Mouse (Mus musculus): ENCODE results near the gene Dll1. TPM values are rescaled to one million over a fixed set of nuclear protein-coding genes. Genes with fewer than 3 reads are reported as not detected.

Gene Dll1
- total and polyA plus RNA-seq, 2 experiments from 2014 or later = 11.6 to 20.9 TPM

DNA sequence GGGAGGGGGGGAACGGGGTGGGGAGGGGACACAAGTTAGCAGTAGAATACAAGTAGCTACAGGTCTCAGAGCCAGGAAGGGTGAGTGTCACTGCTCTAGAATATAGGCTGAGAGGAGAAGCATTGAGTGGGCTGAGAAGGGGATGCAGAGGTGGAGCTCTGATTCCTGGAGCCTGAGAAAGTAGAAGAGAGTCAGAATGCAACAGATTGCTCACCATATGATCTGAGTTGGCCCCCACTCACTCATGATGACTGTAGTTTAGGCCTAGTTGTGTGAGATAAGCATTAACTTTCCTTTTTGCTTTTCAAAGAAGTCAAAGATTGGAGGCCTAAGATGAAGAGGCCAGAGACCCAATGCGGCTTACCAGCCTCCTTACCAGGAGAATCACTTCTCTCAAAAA lies 22.7 kb downstream of the Dll1 start:
- WGBS = 80% methylated on average over 2 of the region's 2 CpGs
- H3K9me3 ChIP-seq (ENCODE audit: low read length) = no peaks in the 10 kb centered on the region
- H3K27me3 ChIP-seq (ENCODE audit: insufficient read depth, low read length) = no peaks in the 10 kb centered on the region
- no peak overlapping the region for H3K27ac ChIP-seq (ENCODE audit: low read depth, low read length)
- H3K36me3 ChIP-seq (ENCODE audit: insufficient read depth, low read length) = no peaks in the 10 kb centered on the region
- H3K4me1 ChIP-seq (ENCODE audit: insufficient read depth, low read length) = no peaks in the 10 kb centered on the region
- H3K4me3 ChIP-seq (ENCODE audit: low read depth, low read length) = no peak overlapping the region
- no peak for ATAC-seq (ENCODE audit: low FRiP score)
- DNase-seq (ENCODE audit: low spot score) = no peak
- TF ChIP-seq CTCF (IDR thresholded peaks at IDR 0.05) = no peak
- H3K4me2 ChIP-seq (ENCODE audit: low read depth, low read length, poor library complexity, severe bottlenecking) = no peak overlapping the region
- H3K9ac ChIP-seq (replicated peaks; ENCODE audit: low read length, poor library complexity, severe bottlenecking) = no peak overlapping the region

- Histone ChIP-seq H3K4me1 (ENCODE audit: insufficient read depth, low read length) (no peaks in the 10 kb centered on the region), H3K36me3 (ENCODE audit: insufficient read depth, low read length) (no peaks in the 10 kb centered on the region), H3K4me2 (ENCODE audit: low read depth, low read length, poor library complexity, severe bottlenecking) (no peak overlapping the region), H3K27ac (ENCODE audit: low read depth, low read length) (no peak overlapping the region), H3K9ac (replicated peaks; ENCODE audit: low read length, poor library complexity, severe bottlenecking) (no peak overlapping the region), H3K4me3 (ENCODE audit: low read depth, low read length) (no peak overlapping the region), H3K27me3 (ENCODE audit: insufficient read depth, low read length) (no peaks in the 10 kb centered on the region), H3K9me3 (ENCODE audit: low read length) (no peaks in the 10 kb centered on the region)
- no peak for TF ChIP-seq CTCF (IDR thresholded peaks at IDR 0.05)
- WGBS = 69% methylated on average over 10 of the region's 10 CpGs
- ATAC-seq (ENCODE audit: low FRiP score) (no peak), DNase-seq (ENCODE audit: low spot score) (no peak)
Measured at GRCm38 (mm10) chr17:15352869-15353610, 23.6 kb downstream of the Dll1 start.

DNA sequence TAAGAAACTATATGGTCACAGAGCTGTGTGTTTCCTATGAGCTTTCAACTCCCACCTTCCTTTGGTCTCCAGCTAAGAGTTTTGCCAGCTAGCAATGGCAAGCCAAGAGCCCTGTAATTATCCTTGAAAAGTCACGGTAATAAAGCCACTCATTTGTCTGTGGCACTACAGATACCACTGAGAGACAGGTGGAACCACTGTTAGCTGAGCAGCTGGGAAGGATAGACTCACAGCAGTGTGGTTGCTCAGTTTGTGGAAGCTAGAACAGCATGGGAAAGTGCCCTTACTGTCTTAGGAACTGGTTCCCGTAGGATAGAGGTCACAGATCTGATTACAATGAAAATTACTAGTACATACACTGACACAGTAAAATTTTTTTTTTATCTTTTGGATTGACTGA lies 26.5 kb downstream of the Dll1 start:
- Histone ChIP-seq H3K27me3 (ENCODE audit: insufficient read depth, low read length) (no peaks in the 10 kb centered on the region), H3K4me3 (ENCODE audit: low read depth, low read length) (no peak overlapping the region), H3K9ac (replicated peaks; ENCODE audit: low read length, poor library complexity, severe bottlenecking) (no peak overlapping the region), H3K4me1 (ENCODE audit: insufficient read depth, low read length) (no peaks in the 10 kb centered on the region), H3K9me3 (ENCODE audit: low read length) (no peaks in the 10 kb centered on the region), H3K36me3 (ENCODE audit: insufficient read depth, low read length) (no peaks in the 10 kb centered on the region), H3K27ac (ENCODE audit: low read depth, low read length) (no peak overlapping the region), H3K4me2 (ENCODE audit: low read depth, low read length, poor library complexity, severe bottlenecking) (no peak overlapping the region)
- DNase-seq (ENCODE audit: low spot score) = no peak
- no peak for ATAC-seq (ENCODE audit: low FRiP score)
- no peak for TF ChIP-seq CTCF (IDR thresholded peaks at IDR 0.05)
- 89% methylated on average over 2 of the region's 2 CpGs for WGBS

- no peak overlapping the region for H3K4me3 ChIP-seq (ENCODE audit: low read depth, low read length)
- DNase-seq (ENCODE audit: low spot score) = peak; percentile 76
Measured at GRCm38 (mm10) chr17:15343071-15343822, 33.4 kb downstream of the Dll1 start.

GRCm38 (mm10) chr17:15337906-15338305 lies 38.8 kb downstream of the Dll1 start:
- Histone ChIP-seq H3K36me3 (ENCODE audit: insufficient read depth, low read length) (no peaks in the 10 kb centered on the region), H3K4me3 (ENCODE audit: low read depth, low read length) (no peak overlapping the region), H3K27me3 (ENCODE audit: insufficient read depth, low read length) (no peaks in the 10 kb centered on the region), H3K9me3 (ENCODE audit: low read length) (no peaks in the 10 kb centered on the region), H3K4me2 (ENCODE audit: low read depth, low read length, poor library complexity, severe bottlenecking) (no peak overlapping the region), H3K9ac (replicated peaks; ENCODE audit: low read length, poor library complexity, severe bottlenecking) (no peak overlapping the region), H3K4me1 (ENCODE audit: insufficient read depth, low read length) (no peaks in the 10 kb centered on the region), H3K27ac (ENCODE audit: low read depth, low read length) (no peak overlapping the region)
- WGBS = 76% methylated on average over 1 of the region's 1 CpGs
- DNase-seq (ENCODE audit: low spot score) (no peak), ATAC-seq (ENCODE audit: low FRiP score) (no peak)
- TF ChIP-seq CTCF (IDR thresholded peaks at IDR 0.05) = no peak

More at GRCm38 (mm10) chr17:15343071-15343822, 33.4 kb downstream of the Dll1 start:
- Histone ChIP-seq H3K27me3 (ENCODE audit: insufficient read depth, low read length) (no peaks in the 10 kb centered on the region), H3K36me3 (ENCODE audit: insufficient read depth, low read length) (no peaks in the 10 kb centered on the region), H3K4me2 (ENCODE audit: low read depth, low read length, poor library complexity, severe bottlenecking) (peak overlapping the region; percentile 24), H3K4me1 (ENCODE audit: insufficient read depth, low read length) (peaks cover 6% of the 10 kb centered on the region; the same call in 1 of the 2 replicates), H3K27ac (ENCODE audit: low read depth, low read length) (0 out of 2 replicates have a peak overlapping the region, but pooled peaks have one; percentile 12), H3K9me3 (ENCODE audit: low read length) (no peaks in the 10 kb centered on the region), H3K9ac (replicated peaks; ENCODE audit: low read length, poor library complexity, severe bottlenecking) (0 out of 2 replicates have a peak overlapping the region, but pooled peaks have one; percentile 10)
- 0 out of 2 replicates have a peak, but pooled peaks have one; percentile 16 for TF ChIP-seq CTCF (IDR thresholded peaks at IDR 0.05)
- 23% methylated on average over 14 of the region's 14 CpGs for WGBS
- ATAC-seq (ENCODE audit: low FRiP score) = peak; percentile 87

All from midbrain, postnatal 0 days (tissue).